Mouse (Mus musculus): Measurements from ENCODE around the gene Mlxip.

The Mlxip gene

DNA sequence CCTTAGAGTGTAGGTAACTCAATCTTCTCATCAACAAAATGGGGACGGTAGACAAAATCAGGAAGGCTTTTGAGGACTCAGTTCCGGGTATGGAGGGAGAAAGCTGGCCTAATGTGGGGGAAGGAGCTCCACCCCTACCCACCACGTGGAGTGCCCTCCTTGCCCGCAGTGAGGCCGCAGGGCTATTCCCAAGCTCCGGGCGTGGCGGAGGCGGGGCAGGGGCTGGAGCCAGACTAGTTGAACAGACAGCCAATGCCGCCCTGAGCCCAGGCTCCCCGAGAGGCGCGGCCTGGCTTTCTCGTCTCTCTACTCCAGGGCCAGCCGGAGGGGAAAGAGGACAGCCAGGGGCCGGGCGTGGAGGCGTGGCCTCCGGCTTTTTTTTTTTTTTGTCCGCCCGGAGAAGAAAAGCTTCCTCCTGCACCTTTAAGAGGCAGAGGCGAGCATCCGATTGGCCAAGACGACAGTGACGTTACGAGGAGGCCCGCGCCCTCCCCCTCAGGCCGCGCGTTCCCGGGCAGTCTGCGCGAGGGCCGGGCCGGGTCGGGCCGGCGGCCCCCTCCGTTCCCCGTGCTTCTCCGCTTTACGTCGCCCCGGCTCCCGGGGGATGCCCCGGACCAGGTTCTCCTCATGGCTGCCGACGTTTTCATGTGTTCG, at the start of gene Mlxip:
TSS of gene Mlxip (plus strand) at position 496 of the 654 bp plus-strand sequence.
- POLR2A ChIA-PET, result interaction anchor here (0.6 to 1.9 kb wide), 48 partner anchors 9 to 1039 kb away, joined by 3 to 31 read pairs (median 3); partner anchors contain the start of genes Ccdc62 (in 1 of the 4), Diablo (in 1 of the 4), Kntc1 (in 1 of the 4) and Rsrc2 (in 1 of the 4)

DNA sequence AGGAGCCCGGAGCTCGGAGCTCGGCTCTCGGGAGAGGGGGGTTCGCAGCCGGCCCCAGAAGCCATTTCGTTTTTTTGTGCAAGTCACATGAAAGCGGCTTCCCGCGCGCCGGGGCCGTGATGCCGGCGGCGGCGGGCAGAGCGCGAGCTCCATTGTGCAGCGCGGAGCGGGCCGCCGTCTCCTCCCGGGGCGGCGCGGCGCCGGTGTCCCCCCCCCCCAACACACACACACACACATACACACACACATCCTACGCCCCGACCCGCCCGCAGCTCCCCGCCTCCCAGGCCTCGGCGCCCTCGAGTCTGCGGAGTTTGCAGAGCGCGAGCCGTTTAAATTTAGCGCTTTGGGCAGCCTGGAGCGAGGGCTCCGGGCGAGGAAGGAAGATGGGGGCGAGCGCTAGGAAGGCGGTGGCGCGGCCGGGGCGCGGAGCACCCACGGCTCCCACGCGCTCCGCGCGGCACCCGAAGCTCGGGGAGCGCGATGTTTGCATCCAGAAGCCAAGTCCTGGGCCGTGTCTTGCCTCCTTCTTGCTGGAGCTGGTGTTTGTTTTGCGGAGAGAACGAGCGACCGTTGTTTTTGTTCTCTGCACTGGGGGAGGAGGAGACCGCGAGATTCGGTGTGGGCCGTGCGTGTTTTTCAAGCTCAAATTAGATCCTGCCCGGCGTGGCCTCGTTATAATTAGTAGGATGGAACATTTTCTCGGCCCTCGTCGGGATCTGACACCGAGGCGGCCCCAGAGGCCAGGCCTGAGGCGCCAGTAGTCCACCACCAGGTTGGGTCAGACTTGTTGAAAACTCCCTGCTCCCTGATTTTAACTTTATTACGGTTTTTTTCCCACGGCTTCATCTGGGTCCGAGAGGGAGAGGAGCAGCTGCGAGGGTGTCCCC, 49.4 kb upstream of the Mlxip start:
- ChIA-PET CTCF (interaction anchor here (0.6 to 2.8 kb wide), 20 partner anchors 11 to 639 kb away, joined by 3 to 16 read pairs (median 4); no protein-coding TSS in a partner anchor), POLR2A (interaction anchor here (0.5 to 3.6 kb wide), 45 partner anchors 8 to 983 kb away, joined by 3 to 18 read pairs (median 4); partner anchors contain the start of genes Mlxip (in 1 of the 4) and Setd1b (in 1 of the 4))

More for the DNA sequence above, at the start of gene Mlxip:
- CTCF ChIA-PET, result interaction anchor here (0.5 to 2.1 kb wide), 22 partner anchors 15 to 1383 kb away, joined by 3 to 25 read pairs (median 5); partner anchors contain the start of gene Rilpl2 (in 1 of the 4)

DNA sequence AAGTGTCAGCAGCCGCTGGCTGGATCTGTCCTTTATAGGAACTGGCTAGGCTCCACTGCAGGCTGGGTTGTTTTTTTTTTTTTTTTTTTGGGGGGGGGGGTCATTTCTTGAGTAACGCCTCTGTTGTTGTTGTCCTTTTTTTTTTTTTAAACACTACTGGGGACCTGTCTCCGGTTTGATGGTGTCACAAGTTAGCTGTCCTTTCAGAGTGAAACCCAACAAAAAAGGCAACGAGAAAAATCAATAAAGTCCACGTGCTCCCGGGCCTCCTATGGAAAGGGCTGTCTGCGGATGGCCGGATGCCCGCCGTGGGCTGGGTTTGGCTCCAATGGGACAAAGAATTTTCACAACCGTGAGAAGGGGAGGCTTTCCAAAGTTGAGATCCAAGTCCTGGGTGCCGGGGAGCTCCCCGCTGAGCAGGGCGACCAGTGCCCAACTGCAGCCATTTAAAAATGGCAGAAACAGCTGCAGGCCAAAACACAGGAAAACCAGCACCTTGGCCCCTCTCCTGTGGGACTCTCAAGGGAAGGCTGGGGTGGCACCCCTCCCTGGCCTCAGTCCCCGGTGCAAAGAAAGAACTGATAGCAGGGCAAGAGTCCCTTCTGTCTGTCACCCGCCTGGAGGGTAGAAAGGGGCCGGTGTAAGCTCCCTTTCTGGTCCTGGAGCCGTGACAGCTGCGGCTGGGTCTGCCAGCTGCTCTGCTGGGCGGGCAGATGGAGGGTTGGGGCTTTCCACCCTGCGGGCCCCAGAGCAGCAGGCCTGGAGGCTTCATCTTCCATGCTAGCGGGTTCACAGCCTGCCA, 48.5 kb upstream of the Mlxip start:
- POLR2A ChIA-PET, result interaction anchor here (0.5 to 3.6 kb wide), 36 partner anchors 8 to 983 kb away, joined by 3 to 18 read pairs (median 4); partner anchors contain the start of genes Mlxip (in 1 of the 4) and Setd1b (in 1 of the 4)
- CTCF ChIA-PET, result interaction anchor here (0.5 to 2.8 kb wide), 8 partner anchors 23 to 282 kb away, joined by 3 to 9 read pairs (median 6); no protein-coding TSS in a partner anchor

DNA sequence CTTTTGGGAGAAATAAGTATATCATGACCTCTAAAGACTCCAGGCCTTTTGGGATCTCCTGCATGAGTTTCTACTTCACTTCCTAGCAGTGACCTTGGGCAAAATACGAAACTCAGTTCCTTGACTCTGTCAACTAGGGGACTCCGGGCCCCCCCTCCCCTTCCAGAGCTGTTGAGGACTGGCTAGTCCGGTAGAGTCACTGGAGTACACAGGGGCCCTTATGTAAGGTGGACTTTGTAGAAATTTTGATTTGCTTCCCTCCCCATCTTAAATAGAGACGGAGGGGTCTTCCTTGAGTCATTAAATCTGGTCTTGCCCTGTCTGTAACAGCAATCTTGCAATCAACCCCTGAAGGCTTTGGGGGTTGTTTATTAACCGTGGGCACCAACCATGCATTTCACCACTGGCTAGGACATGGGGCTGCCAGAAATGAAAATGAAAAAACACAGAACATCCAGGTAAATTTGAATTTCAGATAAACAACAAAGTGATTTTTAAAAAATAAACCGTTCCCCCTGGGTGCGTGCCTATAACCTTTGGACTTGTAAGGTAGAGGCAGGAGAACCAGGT, 47.8 kb upstream of the Mlxip start:
- POLR2A ChIA-PET, result interaction anchor here (0.6 to 3.6 kb wide), 15 partner anchors 9 to 267 kb away, joined by 3 to 18 read pairs (median 4); no protein-coding TSS in a partner anchor
- CTCF ChIA-PET, result interaction anchor here in 3 of 4 experiments (0.7 to 2.3 kb wide), 7 partner anchors 16 to 247 kb away, joined by 3 to 7 read pairs (median 5); no protein-coding TSS in a partner anchor

DNA sequence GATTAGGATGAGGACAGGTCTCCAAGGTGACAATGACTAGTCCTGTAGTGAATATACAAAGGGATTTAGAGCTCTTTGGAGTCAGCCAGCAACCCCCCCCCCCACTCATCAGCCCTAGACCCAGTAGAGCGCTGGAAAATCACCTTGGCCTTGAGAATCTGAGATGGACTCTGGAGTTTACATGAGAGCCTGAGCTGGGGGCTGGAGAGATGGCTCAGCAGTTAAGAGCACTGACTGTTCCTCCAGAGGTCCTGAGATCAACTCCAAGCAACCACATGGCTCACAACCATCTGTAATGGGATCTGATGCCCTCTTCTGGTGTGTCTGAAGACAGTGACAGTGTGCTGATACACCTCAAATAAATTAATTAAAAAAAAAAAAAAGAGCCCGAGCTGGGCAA, 46.6 kb upstream of the Mlxip start:
- ChIA-PET CTCF (interaction anchor here in 2 of 4 experiments (0.6 to 1.3 kb wide), 8 partner anchors 28 to 650 kb away, joined by 3 to 10 read pairs (median 4); no protein-coding TSS in a partner anchor), POLR2A (interaction anchor here (0.6 to 1.5 kb wide), 15 partner anchors 8 to 465 kb away, joined by 3 to 10 read pairs (median 4); partner anchors contain the start of gene Orai1 (in 1 of the 4))

DNA sequence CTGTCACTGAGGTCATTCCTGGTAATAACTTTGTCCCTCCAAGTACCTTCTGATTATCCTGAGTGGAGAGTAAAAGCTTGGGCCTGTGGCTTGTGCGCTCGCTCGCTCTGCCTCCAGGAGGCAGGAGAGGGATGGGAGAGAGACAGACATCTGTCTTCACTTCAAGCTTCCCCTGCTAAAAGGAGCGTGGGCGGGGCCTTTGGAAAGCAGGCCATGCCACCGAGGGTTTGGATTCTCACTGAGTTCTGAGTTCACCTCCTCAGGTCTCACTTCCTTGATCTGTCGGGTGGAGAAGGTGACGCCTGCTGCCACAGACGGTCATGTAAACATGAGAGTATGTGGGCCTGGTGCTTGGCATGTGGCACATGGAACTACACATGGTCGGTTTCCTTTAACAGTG, 44.2 kb upstream of the Mlxip start:
- ChIA-PET CTCF (interaction anchor here (0.5 to 1.7 kb wide), 48 partner anchors 9 to 533 kb away, joined by 3 to 14 read pairs (median 4); partner anchors contain the start of genes Mlxip (in 1 of the 4) and Wdr66 (in 1 of the 4)), POLR2A (interaction anchor here in 3 of 4 experiments (0.6 to 1.8 kb wide), 11 partner anchors 9 to 174 kb away, joined by 3 to 8 read pairs (median 3); partner anchors contain the start of genes Diablo (in 1 of the 3) and Wdr66 (in 1 of the 3))

DNA sequence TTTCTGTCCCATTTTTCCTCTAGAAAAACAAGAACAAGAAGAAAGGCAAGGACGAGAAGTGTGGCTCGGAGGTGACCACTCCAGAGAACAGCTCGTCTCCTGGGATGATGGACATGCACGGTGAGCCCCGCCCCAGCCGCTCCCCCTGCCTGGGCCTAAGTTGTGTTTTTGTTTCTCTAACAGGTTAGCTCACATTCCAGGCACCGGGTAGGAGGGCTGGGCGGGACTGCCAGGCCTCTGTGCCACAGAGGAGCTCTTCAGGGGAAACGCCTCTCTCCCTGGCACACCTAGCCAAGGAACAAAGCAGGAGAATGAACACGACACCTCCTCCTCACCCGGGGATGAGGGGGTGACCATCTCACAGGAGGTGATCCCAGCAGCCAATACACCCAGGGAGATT, 38.7 kb upstream of the Mlxip start:
- ChIA-PET CTCF (interaction anchor here (0.8 to 2.2 kb wide), 7 partner anchors 8 to 21 kb away, joined by 3 to 7 read pairs (median 5); no protein-coding TSS in a partner anchor), POLR2A (interaction anchor here in 3 of 4 experiments (0.5 to 3.5 kb wide), 17 partner anchors 7 to 831 kb away, joined by 3 to 18 read pairs (median 4); partner anchors contain the start of gene Bcl7a (in 1 of the 3))

DNA sequence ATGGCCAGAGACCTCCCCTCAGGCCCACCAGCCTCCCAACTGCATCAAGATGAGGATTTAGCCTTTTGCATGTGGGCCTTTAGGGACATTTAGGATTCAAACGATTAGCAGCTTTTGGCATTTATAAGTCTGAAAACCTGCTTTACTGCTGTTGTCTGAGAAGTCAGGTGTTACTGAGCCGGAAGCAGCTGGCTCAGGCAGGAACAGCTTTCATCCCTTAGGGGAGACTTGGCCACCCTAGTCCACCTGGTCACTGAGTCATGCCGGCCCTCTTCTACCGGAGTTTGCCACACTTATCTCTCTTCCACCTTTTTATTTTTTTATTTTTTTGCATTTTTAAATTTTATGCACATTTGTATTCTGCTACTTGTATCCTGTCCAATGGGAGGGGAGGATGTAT, 37.3 kb upstream of the Mlxip start:
- ChIA-PET POLR2A (interaction anchor here in 2 of 4 experiments (0.7 to 3.5 kb wide), 5 partner anchors 12 to 19 kb away, joined by 3 to 18 read pairs (median 5); partner anchors contain the start of gene Bcl7a (in 1 of the 2)), CTCF (interaction anchor here (0.5 to 1.2 kb wide), 5 partner anchors 11 to 636 kb away, joined by 3 to 4 read pairs (median 3); no protein-coding TSS in a partner anchor)

DNA sequence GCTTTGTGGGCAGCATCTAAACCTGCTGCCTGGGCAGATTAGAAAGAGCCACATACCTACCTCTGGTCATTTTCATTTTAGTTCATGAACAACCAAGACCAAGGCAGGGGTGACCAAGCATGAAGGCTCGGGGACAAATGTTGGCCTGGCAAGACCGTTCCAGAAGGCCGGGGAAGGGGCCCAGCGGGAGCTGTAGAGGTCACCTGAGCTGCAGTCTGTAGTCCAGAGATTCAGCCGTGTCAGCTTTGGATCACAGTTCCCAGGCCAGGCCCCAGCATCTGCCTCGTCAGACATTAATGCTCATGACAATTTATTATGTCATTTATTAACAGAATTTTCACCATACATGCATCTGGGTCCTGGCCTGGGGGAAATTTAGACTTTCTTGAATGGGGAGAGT, 35.2 kb upstream of the Mlxip start:
- POLR2A ChIA-PET, result interaction anchor here in 2 of 4 experiments (1.0 to 1.3 kb wide), 7 partner anchors 9 to 34 kb away, joined by 3 to 5 read pairs (median 4); no protein-coding TSS in a partner anchor
- CTCF ChIA-PET, result interaction anchor here in 2 of 4 experiments (1.3 to 1.5 kb wide), 2 partner anchors 9 to 18 kb away, joined by 4 read pairs; no protein-coding TSS in a partner anchor

DNA sequence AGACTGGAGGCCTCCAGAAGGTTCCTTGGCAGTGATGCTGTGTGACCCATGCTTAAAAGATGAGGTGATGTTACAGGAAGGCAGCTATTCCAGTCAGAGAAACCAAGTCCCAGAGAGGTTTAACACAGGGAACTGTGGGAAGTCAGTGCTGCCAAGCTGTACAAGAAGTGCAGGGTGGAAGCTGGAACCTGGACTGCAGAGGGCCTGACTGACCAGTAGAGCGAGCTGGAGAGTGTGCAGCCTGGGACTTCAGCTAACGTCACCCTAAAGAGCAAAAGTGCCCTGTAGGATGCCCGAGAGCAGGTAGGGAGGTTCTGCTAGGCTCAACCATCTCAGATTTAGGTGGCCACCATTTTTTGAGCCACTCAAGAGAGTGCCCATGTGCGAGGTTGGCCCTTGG, 31.7 kb upstream of the Mlxip start:
- ChIA-PET POLR2A (interaction anchor here in 2 of 4 experiments (0.7 to 2.1 kb wide), 7 partner anchors 7 to 31 kb away, joined by 3 to 12 read pairs (median 6); partner anchors contain the start of gene Mlxip (in 1 of the 2)), CTCF (interaction anchor here in 3 of 4 experiments (0.9 to 2.0 kb wide), 4 partner anchors 10 to 16 kb away, joined by 3 to 9 read pairs (median 3); no protein-coding TSS in a partner anchor)

DNA sequence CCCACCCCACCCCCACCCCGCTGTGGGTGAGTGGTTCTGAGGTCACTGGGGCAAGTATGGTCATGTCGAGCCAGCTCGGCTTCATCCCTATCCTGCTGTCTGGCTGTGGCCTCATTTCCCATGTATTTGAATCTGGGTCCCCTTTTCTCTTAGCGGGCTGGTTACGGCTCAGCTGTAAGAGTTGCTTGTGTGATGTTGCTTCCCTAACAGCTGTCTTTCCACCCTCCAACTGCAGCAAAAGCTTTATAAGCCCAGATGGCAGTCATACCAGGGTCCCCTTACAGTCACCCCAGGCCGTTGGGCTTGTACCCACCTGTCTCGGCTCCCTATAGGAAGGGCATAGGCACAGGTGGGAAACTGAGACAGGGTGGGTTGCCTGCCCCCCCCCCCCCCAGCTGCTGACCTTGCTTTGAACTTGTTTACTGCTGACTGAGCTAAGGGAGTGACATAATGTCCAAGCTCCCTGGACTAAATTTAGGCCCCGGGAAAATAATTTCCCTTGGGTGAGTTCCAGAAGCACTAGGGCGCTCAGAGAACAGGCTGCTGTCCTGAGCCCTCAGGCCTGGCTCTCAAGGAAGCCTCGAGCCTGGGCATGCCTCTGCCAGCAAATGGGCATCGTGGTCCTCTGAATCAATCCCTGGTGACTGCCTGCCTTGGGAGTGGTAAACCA, 30.2 kb upstream of the Mlxip start:
- ChIA-PET POLR2A (interaction anchor here in 3 of 4 experiments (0.6 to 2.1 kb wide), 27 partner anchors 8 to 636 kb away, joined by 3 to 13 read pairs (median 4); partner anchors contain the start of genes Mlxip (in 1 of the 3) and Wdr66 (in 1 of the 3)), CTCF (interaction anchor here (0.6 to 2.0 kb wide), 15 partner anchors 10 to 1124 kb away, joined by 3 to 9 read pairs (median 4); partner anchors contain the start of genes Bcl7a (in 1 of the 4) and Rhof (in 1 of the 4))

DNA sequence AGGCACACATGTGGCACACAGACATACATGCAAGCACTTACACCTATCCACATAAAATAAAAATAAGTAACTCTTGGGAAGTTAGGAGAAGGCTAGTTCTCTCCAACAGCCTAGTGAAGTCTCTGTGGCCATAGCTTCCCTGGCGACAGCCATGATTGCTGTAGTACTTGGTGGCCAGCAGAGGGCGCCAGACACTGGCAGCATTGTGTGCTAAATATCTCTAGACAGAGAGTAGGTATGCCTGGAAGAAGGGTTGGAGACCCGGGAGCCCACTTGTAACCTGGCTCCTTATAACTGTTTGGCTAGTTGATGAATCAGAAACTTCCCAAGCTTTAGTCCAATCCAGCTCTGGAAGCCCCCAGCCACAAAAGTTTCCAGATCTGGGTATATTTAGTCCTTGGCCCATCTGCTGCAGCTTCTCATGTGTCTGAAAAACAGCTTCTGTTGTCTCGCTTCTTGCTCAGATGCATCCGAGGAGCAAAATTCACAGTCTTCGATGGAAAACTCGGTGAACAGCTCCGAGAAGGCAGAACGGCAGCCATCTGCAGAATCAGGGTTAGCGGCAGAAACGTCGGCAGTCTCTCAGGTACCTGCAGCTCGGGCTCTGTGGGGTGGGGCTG, 25.6 kb upstream of the Mlxip start:
- POLR2A ChIA-PET, result interaction anchor here in 3 of 4 experiments (0.6 to 1.4 kb wide), 12 partner anchors 8 to 132 kb away, joined by 3 to 7 read pairs (median 3); partner anchors contain the start of gene Bcl7a (in 1 of the 3)
- CTCF ChIA-PET, result interaction anchor here (0.5 to 2.6 kb wide), 71 partner anchors 9 to 988 kb away, joined by 3 to 28 read pairs (median 4); partner anchors contain the start of genes Mlxip (in 3 of the 4), Diablo (in 1 of the 4) and Wdr66 (in 1 of the 4)

DNA sequence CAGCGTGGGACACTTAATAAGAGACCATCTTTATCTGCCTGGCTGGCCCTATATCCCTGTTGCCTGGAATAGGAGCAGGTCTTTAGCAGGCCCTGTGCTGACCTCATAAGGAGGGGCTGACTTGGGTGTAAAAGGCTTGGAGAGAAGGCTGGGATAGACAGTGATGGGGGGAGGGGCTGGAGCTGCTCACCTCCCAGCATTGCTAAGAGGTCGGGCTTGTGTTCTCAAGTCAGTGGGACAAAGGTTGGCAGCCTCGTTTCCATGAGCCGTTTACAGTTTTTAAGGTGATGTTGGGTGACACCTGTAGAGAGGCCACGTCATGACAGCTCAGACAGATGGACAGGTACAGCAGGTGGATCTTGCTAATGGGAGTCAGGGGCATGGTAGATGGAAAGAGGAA, 24.5 kb upstream of the Mlxip start:
- CTCF ChIA-PET, result interaction anchor here in 2 of 4 experiments (0.7 to 2.3 kb wide), 7 partner anchors 20 to 207 kb away, joined by 3 to 24 read pairs (median 3); no protein-coding TSS in a partner anchor
- POLR2A ChIA-PET, result interaction anchor here in 2 of 4 experiments (0.9 to 1.7 kb wide), 2 partner anchors 38 to 139 kb away, joined by 3 read pairs; no protein-coding TSS in a partner anchor

DNA sequence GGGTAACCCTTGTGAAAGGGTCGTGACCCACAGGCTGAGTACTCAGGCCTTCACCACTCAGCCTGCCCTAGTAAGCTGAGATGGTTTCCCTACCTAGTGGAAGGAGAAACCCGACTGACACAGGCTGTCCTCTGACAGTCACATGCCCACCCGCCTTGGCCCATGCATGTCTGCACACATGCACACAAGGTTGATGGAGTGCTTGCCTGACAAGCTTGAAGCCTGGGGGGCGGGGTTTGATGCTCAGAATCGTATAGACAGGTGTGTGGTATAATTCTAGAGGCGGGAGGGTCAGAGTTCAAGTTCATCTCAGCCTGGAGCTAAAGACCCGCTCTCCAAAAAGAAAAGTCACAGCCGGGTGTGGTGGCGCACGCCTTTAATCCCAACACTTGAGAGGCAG, 19.3 kb upstream of the Mlxip start:
- ChIA-PET POLR2A (interaction anchor here (0.5 to 4.1 kb wide), 24 partner anchors 11 to 539 kb away, joined by 3 to 31 read pairs (median 4); partner anchors contain the start of genes Kntc1 (in 1 of the 4), Mlxip (in 1 of the 4) and Rsrc2 (in 1 of the 4)), CTCF (interaction anchor here (0.6 to 3.8 kb wide), 12 partner anchors 19 to 226 kb away, joined by 3 to 48 read pairs (median 4); partner anchors contain the start of gene Mlxip (in 2 of the 4))

Data from embryonic stem cell, embryonic (primary cell).